Mouse (Mus musculus) neural tube, embryonic 12.5 days (tissue): ENCODE data around the gene Myoz1. TPM values are rescaled to one million over a fixed set of nuclear protein-coding genes. Genes with fewer than 3 reads are reported as not detected.
"Not testable (repeated sequence)": the region's sequence is repeated elsewhere in the genome, so short reads cannot be mapped to it uniquely, and the experiment has no call there.

Source experiments
- ATAC-seq: fragments of 200-750 bp; cut with Nextera tagmentation; 2 replicates; pipeline ENCODE4 v1.8.0; 2017; ENCODE audit warnings: low read depth, mild to moderate bottlenecking, moderate TSS enrichment, moderate library complexity; ENCODE audit not compliant: low FRiP score
- H3K27ac ChIP-seq: fragments of 300-500 bp; sonication (generic); 2 replicates; pipeline ENCODE4 v1.5.1; 2016
- H3K27me3 ChIP-seq: fragments of 300-500 bp; sonication (generic); replicated peaks from 2 replicates; pipeline ENCODE4 v1.6.1; 2016; ENCODE audit warnings: mild to moderate bottlenecking
- H3K36me3 ChIP-seq: fragments of 300-500 bp; sonication (generic); 2 replicates; pipeline ENCODE4 v1.6.1; 2016; ENCODE audit warnings: mild to moderate bottlenecking
- H3K4me1 ChIP-seq: fragments of 300-500 bp; sonication (generic); 2 replicates; pipeline ENCODE4 v1.6.1; 2016
- H3K4me2 ChIP-seq: fragments of 300-500 bp; sonication (generic); replicated peaks from 2 replicates; pipeline ENCODE4 v1.6.1; 2016; ENCODE audit warnings: mild to moderate bottlenecking
- H3K4me3 ChIP-seq: fragments of 300-500 bp; sonication (generic); 2 replicates; pipeline ENCODE4 v1.5.1; 2016
- H3K9ac ChIP-seq: fragments of 300-500 bp; sonication (generic); 2 replicates; pipeline ENCODE4 v1.6.1; 2016; ENCODE audit warnings: mild to moderate bottlenecking
- H3K9me3 ChIP-seq: fragments of 300-500 bp; sonication (generic); 2 replicates; pipeline ENCODE4 v1.6.1; 2016; ENCODE audit warnings: mild to moderate bottlenecking
- WGBS: fragments of 180-500 bp; shearing (Covaris S2); methylation state at CpG from one replicate; pipeline ENCODE4 v1.1.7; 2016; 5-methylcytosine and 5-hydroxymethylcytosine counted together
- polyA plus RNA-seq: library from polyadenylated mRNA; unstranded; fragments of >200 nt; fragmentation: Nextera tagmentation; extraction: Ambion mirVana; gene quantifications from 2 replicates; pipeline ENCODE4 v1.2.1, GENCODE M21; 2016

The Myoz1 gene
- 0.20 and 0.37 TPM in 2 replicates for polyA plus RNA-seq

DNA sequence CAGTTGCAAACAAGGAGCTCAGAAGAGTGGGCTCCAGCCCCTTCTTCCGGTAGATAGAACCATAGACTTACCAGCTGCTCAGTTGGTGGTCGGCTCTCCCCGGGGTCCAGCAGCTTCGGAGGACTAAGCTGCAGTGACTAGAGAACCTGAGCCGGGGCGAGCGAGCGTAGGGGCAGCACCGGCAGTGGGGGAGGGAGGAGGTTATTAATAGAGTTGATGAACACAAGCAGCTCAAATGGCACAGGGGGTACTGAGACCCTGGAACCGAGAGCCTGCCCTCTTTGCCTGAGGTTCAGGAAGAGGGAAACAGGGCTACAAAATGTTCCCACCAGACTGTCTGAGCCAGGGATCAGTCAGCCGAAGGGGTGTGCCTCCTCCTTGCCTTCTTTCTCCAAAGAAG lies at the start of gene Myoz1:
TSS of gene Myoz1 (minus strand) at position 180 of the 400 bp plus-strand sequence.
- H3K4me3 ChIP-seq = no peak within 1 kb of the TSS
- H3K4me2 ChIP-seq = no peak within 1 kb of the TSS
- H3K36me3 ChIP-seq = no peaks in the 10 kb centered on the region
- no peak for ATAC-seq
- no peaks in the 10 kb centered on the region for H3K9me3 ChIP-seq
- H3K27ac ChIP-seq = no peak within 1 kb of the TSS
- no peaks in the 10 kb centered on the region for H3K27me3 ChIP-seq
- 51% methylated on average over 11 of the region's 11 CpGs for WGBS
- H3K4me1 ChIP-seq = peaks cover 4% of the 10 kb centered on the region
- H3K9ac ChIP-seq = no peak within 1 kb of the TSS

DNA sequence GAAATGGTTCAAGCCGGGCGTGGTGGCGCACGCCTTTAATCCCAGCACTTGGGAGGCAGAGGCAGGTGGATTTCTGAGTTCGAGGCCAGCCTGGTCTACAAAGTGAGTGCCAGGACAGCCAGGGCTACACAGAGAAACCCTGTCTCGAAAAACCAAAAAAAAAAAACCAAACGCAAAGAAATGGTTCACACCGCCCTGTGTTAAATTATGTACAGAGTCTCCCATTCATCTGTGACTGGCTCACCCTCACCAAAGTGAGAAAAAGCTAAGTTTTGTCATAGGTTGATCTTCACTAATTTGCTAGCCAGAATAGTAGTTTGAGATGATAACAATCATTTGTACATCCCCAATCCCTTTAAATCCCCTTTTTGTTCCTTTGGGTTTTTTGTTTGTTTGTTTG lies 47.1 kb upstream of the Myoz1 start:
- H3K27me3 ChIP-seq, ATAC-seq, H3K9me3 ChIP-seq: not testable (repeated sequence)
- WGBS = 12% methylated on average over 8 of the region's 8 CpGs
- H3K4me2 ChIP-seq = peak overlapping the region; percentile 69
- H3K4me3 ChIP-seq = peak overlapping the region; percentile 84
- H3K36me3 ChIP-seq = peaks cover 11% of the 10 kb centered on the region; the same call in 1 of the 2 replicates
- peaks cover 23% of the 10 kb centered on the region for H3K4me1 ChIP-seq
- H3K9ac ChIP-seq = peak overlapping the region; percentile 84
- peak overlapping the region; percentile 74 for H3K27ac ChIP-seq

DNA sequence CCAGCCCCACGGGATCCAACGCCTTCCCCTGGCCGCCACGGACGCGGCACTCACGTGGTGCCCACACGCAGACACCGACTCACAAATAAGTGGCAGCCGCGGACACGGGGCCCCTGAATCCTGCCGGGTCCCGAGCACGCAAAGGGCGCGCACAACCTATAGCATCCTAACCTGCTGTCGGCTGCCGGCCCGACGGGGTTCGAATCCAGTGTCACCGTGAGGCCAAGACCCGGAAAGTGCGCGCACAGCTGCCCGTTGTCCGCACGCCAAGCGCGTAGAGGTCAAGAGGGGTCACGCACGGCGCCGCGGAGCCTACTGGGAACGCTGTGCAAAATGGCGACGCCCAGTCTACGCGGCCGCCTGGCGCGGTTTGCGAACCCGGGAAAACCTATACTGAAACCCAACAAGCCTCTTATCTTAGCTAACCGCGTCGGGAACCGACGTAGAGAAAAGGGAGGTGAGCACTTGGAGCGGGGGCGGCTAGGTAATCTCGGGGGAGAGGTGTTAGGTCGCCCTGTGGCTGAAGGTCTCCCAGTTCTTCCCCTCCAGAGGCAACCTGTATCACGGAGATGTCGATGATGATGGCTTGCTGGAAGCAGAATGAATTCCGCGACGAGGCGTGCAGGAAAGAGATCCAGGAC lies 46.5 kb upstream of the Myoz1 start, which contains the start of gene Chchd1:
TSS of gene Chchd1 (plus strand) at position 266 of the 641 bp plus-strand sequence.
- under 1% methylated on average over 61 of the region's 61 CpGs for WGBS
- Histone ChIP-seq H3K4me1 (peaks cover 25% of the 10 kb centered on the region), H3K36me3 (peaks cover 14% of the 10 kb centered on the region; the same call in 1 of the 2 replicates)

DNA sequence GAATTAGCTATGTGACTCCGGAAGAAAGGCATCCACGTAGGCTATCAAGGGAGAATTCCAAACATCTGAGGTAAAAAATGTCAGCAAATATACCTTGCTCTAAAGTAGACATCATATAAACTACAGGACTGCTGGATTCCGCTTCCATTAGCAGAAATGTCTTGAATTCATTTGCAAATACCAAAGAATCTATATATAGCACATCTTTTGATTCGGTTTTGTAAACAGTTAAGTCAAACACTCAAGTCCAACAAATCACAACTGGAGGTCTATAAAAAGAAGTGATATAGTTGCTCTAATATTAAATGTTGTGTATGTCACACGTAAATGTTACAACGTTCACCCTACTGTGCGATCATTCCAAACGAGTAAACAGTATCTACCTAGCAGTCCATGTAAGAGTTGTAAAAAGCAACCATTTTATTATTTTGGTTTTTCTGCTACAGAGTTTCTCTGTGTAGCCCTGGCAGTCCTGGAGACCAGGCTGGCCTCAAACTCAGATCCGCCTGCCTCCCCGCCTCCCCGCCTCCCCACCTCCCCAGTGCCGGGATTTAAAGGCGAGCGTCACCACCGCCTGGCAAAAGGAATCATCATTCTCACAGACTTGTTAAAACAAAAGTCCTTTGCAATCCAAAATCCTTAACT lies 45.9 kb upstream of the Myoz1 start:
- Histone ChIP-seq H3K4me2 (peak overlapping the region; percentile 69), H3K9ac (peak overlapping the region; percentile 84), H3K4me1 (peaks cover 30% of the 10 kb centered on the region), H3K4me3 (peak overlapping the region; percentile 84), H3K36me3 (peaks cover 14% of the 10 kb centered on the region; the same call in 1 of the 2 replicates), H3K9me3 (no peaks in the 10 kb centered on the region), H3K27me3 (no peaks in the 10 kb centered on the region), H3K27ac (peak overlapping the region; percentile 74; the same call in 1 of the 2 replicates)
- 17% methylated on average over 15 of the region's 15 CpGs for WGBS
- ATAC-seq = 0 out of 2 replicates have a peak, but pooled peaks have one; percentile 11

More for the DNA sequence above, 46.5 kb upstream of the Myoz1 start, which contains the start of gene Chchd1:
- H3K27ac ChIP-seq = peak within 1 kb of the TSS; percentile 74
- peak within 1 kb of the TSS; percentile 84 for H3K9ac ChIP-seq
- H3K27me3 ChIP-seq = no peaks in the 10 kb centered on the region
- H3K4me3 ChIP-seq = peak within 1 kb of the TSS; percentile 84
- peak; percentile 52; the same call in 1 of the 2 replicates for ATAC-seq
- H3K4me2 ChIP-seq = peak within 1 kb of the TSS; percentile 69
- H3K9me3 ChIP-seq = no peaks in the 10 kb centered on the region

DNA sequence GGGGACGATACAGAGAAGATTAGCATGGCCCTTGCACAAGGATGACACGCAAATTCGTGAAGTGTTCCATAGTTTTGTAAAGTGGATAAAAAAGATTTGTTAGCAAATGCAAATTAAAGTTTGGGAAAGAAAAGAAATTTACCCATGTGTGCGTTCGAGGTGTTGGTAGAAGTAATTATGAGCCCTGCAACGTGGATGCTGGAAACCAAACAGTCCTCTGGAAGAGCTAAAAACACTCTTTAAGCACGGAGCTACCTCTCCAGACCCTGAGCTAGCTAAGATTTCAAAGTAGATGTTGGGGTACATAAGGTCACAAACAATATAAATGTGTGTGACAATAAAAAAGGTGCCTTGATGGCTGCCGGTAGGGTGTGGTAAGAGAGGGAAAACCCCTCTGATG lies 45.2 kb upstream of the Myoz1 start:
- Histone ChIP-seq H3K9me3 (no peaks in the 10 kb centered on the region), H3K36me3 (peaks cover 14% of the 10 kb centered on the region; the same call in 1 of the 2 replicates), H3K4me2 (peak overlapping the region; percentile 69), H3K9ac (0 out of 2 replicates have a peak overlapping the region, but pooled peaks have one; percentile 9), H3K27me3 (no peaks in the 10 kb centered on the region), H3K4me3 (0 out of 2 replicates have a peak overlapping the region, but pooled peaks have one; percentile 84), H3K27ac (no peak overlapping the region), H3K4me1 (peaks cover 37% of the 10 kb centered on the region)
- no peak for ATAC-seq
- WGBS = 85% methylated on average over 8 of the region's 8 CpGs

DNA sequence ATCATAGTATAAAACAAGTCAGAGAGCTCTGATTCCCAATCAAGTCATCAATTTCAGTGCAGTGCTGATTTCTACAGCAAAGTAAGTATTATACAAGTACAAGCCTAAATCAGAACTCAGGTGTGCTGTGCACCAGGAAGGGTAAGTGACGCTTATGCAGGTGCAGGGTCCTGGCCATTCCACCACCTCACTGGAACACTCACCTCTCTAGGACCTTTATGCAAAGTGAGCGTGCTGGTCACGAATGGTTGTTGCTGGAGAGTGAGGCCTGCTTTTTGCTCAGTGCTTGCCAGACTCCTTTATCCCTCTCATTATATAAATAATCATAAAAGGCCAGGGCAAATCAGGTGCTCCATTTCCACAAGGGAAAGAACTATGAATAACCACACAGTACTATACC lies 44.0 kb upstream of the Myoz1 start:
- no peaks in the 10 kb centered on the region for H3K9me3 ChIP-seq
- WGBS = 93% methylated on average over 3 of the region's 3 CpGs

DNA sequence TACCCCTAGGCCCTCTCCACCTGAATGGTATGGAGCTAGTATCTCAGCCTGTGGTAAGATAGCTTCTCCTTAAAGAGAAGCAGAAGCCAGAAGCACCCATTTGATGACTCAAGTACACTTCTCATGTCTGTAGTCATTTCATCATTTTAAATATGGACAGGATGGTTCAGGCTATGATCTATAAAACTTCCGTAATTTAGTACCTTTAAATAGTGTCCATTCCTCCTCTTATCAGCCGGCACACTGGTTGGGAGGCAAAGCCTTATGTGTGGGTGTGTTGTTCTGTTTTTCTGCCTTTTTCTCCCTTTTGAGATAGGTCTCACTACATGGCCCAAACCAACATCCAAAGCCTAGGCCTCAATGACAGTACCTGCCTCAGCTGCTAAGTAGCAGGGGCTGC lies 42.2 kb upstream of the Myoz1 start:
- WGBS = 95% methylated on average over 2 of the region's 2 CpGs
- H3K4me1 ChIP-seq = peaks cover 49% of the 10 kb centered on the region
- no peak overlapping the region for H3K27ac ChIP-seq
- H3K36me3 ChIP-seq = peaks cover 10% of the 10 kb centered on the region
- H3K27me3 ChIP-seq = no peaks in the 10 kb centered on the region
- no peak overlapping the region for H3K4me3 ChIP-seq
- no peak for ATAC-seq
- peak overlapping the region; percentile 82 for H3K4me2 ChIP-seq
- H3K9me3 ChIP-seq = no peaks in the 10 kb centered on the region
- 0 out of 2 replicates have a peak overlapping the region, but pooled peaks have one; percentile 19 for H3K9ac ChIP-seq

More for the DNA sequence above, 44.0 kb upstream of the Myoz1 start:
- Histone ChIP-seq H3K36me3 (peaks cover 11% of the 10 kb centered on the region; the same call in 1 of the 2 replicates), H3K4me2 (no peak overlapping the region), H3K4me3 (no peak overlapping the region), H3K4me1 (peaks cover 46% of the 10 kb centered on the region), H3K9ac (no peak overlapping the region), H3K27me3 (no peaks in the 10 kb centered on the region), H3K27ac (no peak overlapping the region)
- ATAC-seq = no peak

DNA sequence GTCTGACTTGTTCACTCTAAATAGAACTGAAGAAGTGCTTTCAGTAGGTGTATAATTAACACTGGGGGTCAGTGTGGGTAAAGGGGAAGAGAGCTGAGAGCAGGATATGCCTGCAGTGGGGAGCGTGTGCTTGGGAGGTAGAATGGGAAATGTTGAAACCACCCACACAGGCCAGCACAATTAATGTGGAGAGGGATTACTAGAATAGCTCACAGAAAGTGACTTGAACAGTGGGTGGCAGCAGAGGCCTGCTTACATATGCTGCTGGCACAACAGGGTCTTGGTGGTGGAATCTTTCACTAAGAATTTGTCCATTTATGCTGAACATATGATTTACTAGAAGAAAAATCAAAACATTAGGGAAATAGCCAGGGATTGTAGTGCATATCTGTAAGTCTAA lies 40.6 kb upstream of the Myoz1 start:
- H3K36me3 ChIP-seq = peaks cover 25% of the 10 kb centered on the region
- H3K9ac ChIP-seq = peak overlapping the region; percentile 49
- H3K27ac ChIP-seq = no peak overlapping the region
- H3K27me3 ChIP-seq = no peaks in the 10 kb centered on the region
- H3K4me3 ChIP-seq = peak overlapping the region; percentile 73
- peaks cover 47% of the 10 kb centered on the region for H3K4me1 ChIP-seq
- ATAC-seq = no peak
- H3K4me2 ChIP-seq = peak overlapping the region; percentile 82
- 8% methylated on average over 1 of the region's 1 CpGs for WGBS
- no peaks in the 10 kb centered on the region for H3K9me3 ChIP-seq

DNA sequence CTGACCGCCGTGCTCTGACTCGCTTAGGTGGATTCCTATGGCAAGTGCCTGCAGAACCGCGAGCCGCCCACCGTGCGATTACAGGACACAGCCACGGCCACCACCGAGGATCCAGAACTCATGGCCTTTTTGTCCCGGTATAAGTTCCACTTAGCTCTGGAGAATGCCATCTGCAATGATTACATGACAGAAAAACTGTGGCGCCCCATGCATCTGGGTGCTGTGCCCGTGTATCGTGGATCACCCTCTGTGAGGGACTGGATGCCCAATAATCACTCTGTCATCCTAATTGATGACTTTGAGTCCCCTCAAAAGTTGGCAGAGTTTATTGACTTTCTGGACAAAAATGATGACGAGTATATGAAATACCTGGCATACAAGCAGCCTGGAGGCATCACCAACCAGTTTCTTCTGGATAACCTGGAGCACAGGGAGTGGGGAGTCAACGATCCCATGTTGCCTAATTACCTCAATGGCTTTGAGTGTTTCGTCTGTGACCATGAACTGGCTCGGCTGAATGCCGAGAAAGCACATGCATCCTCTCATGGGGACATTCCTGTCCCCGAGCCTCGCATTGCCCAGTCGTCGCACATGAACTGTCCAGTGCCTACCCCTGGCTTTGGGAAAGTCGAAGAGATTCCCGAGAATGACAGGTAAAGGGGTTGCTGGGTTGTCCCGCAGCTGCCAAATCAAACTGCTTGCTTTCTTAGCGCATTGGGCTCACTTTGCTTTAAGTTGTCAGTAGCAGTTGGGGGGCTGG lies 39.6 kb upstream of the Myoz1 start:
- ATAC-seq = no peak
- peaks cover 37% of the 10 kb centered on the region for H3K4me1 ChIP-seq

DNA sequence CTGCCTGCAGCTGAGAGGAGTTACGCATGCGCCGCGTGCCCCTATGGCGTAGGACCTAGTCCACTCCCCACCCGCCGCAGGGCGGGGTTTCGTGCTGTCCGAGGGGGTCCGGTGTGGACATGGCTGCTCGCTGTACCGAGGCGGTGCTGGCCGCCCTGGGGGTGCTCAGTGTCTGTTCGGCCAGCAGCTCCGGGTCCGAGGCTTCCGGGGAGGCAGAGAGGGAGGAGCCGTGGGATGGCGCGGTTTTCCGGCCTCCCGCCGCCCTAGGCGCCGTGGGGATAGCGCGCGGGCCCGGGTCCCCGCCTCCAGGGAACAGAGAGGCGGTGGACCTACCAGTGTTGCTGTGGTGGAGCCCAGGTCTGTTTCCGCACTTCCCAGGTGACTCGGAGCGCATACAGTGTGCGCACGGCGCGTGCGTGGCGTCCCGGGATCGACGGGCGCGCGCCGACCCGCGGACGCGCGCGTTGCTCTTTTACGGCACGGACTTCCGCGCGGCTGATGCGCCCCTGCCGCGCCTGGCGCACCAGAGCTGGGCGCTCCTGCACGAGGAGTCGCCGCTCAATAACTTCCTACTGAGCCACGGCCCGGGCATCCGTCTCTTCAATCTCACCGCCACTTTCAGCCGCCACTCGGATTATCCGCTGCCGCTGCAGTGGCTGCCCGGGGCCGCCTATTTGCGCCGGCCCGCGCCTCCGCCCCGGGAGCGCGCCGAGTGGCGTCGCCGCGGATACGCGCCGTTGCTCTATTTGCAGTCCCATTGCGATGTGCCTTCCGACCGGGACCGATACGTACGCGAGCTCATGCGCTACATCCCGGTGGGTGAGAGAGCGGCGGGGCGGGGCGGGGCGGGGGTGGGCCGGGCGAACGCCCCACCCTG lies 38.8 kb upstream of the Myoz1 start, which contains the start of gene Fut11:
TSS of gene Fut11 (plus strand) at position 85 of the 877 bp plus-strand sequence.
- no peaks in the 10 kb centered on the region for H3K27me3 ChIP-seq
- no peaks in the 10 kb centered on the region for H3K9me3 ChIP-seq
- peak within 1 kb of the TSS; percentile 73 for H3K4me3 ChIP-seq
- H3K4me2 ChIP-seq = peak within 1 kb of the TSS; percentile 82
- ATAC-seq = peak; percentile 95
- peaks cover 43% of the 10 kb centered on the region for H3K36me3 ChIP-seq
- H3K27ac ChIP-seq = peak within 1 kb of the TSS; percentile 91
- peak within 1 kb of the TSS; percentile 79 for H3K9ac ChIP-seq
- peaks cover 36% of the 10 kb centered on the region for H3K4me1 ChIP-seq
- under 1% methylated on average over 110 of the region's 111 CpGs for WGBS

More for the DNA sequence above, 39.6 kb upstream of the Myoz1 start:
- Histone ChIP-seq H3K36me3 (peaks cover 36% of the 10 kb centered on the region), H3K4me3 (peak overlapping the region; percentile 73), H3K9me3 (no peaks in the 10 kb centered on the region), H3K9ac (peak overlapping the region; percentile 79), H3K27me3 (no peaks in the 10 kb centered on the region), H3K4me2 (peak overlapping the region; percentile 82), H3K27ac (peak overlapping the region; percentile 91)
- WGBS = 12% methylated on average over 27 of the region's 27 CpGs
